Mouse (Mus musculus): ENCODE data around the gene Misp. TPM values are rescaled to one million over a fixed set of nuclear protein-coding genes. Genes with fewer than 3 reads are reported as not detected.
A peak's percentile ranks its signal among the peaks of the same experiment; 100 is the strongest.

Misp gene
- polyA plus RNA-seq, 1 experiment from 2014 or later, result 1.1 TPM

GRCm38 (mm10) chr10:79858416-79859074, 37.8 kb downstream of the Misp start:
- Histone ChIP-seq H3K27me3 (no peaks in the 10 kb centered on the region), H3K9ac (peak overlapping the region; percentile 99; the same call in 1 of the 2 replicates), H3K27ac (peak overlapping the region; percentile 78), H3K36me3 (ENCODE audit: poor library complexity, severe bottlenecking) (peaks cover 74% of the 10 kb centered on the region), H3K9me3 (replicated peaks) (no peaks in the 10 kb centered on the region), H3K4me1 (peaks cover 45% of the 10 kb centered on the region), H3K4me2 (peak overlapping the region; percentile 99), H3K4me3 (peak overlapping the region; percentile 100)
- 44% methylated on average over 17 of the region's 17 CpGs for WGBS
- 0 out of 2 replicates have a peak, but pooled peaks have one; percentile 14 for ATAC-seq

- H3K9ac ChIP-seq, result 0 out of 2 replicates have a peak overlapping the region, but pooled peaks have one; percentile 9
- H3K4me3 ChIP-seq, result no peak overlapping the region
- WGBS, result 82% methylated on average over 11 of the region's 11 CpGs
- no peak overlapping the region for H3K4me2 ChIP-seq
- no peaks in the 10 kb centered on the region for H3K27me3 ChIP-seq
- H3K4me1 ChIP-seq, result peaks cover 45% of the 10 kb centered on the region
- no peak for ATAC-seq
- peak overlapping the region; percentile 78 for H3K27ac ChIP-seq
- H3K36me3 ChIP-seq (ENCODE audit: poor library complexity, severe bottlenecking), result peaks cover 79% of the 10 kb centered on the region
- no peaks in the 10 kb centered on the region for H3K9me3 ChIP-seq (replicated peaks)
Measured at GRCm38 (mm10) chr10:79859116-79859515, 38.3 kb downstream of the Misp start.

- Histone ChIP-seq H3K4me1 (peaks cover 51% of the 10 kb centered on the region), H3K27me3 (no peaks in the 10 kb centered on the region), H3K27ac (no peak overlapping the region), H3K9ac (peak overlapping the region; percentile 6; the same call in 1 of the 2 replicates), H3K4me2 (no peak overlapping the region), H3K9me3 (replicated peaks) (no peaks in the 10 kb centered on the region), H3K36me3 (ENCODE audit: poor library complexity, severe bottlenecking) (peaks cover 91% of the 10 kb centered on the region), H3K4me3 (no peak overlapping the region)
- ATAC-seq, result no peak
- WGBS, result 93% methylated on average over 26 of the region's 26 CpGs
Measured at GRCm38 (mm10) chr10:79860079-79860911, 39.5 kb downstream of the Misp start.

- ATAC-seq, result no peak
- Histone ChIP-seq H3K9ac (no peak overlapping the region), H3K4me1 (peaks cover 49% of the 10 kb centered on the region), H3K27ac (peak overlapping the region; percentile 44; the same call in 1 of the 2 replicates), H3K36me3 (ENCODE audit: poor library complexity, severe bottlenecking) (peaks cover 100% of the 10 kb centered on the region), H3K27me3 (no peaks in the 10 kb centered on the region), H3K4me2 (no peak overlapping the region), H3K4me3 (no peak overlapping the region), H3K9me3 (replicated peaks) (no peaks in the 10 kb centered on the region)
- WGBS, result 81% methylated on average over 25 of the region's 25 CpGs
Measured at GRCm38 (mm10) chr10:79861230-79862048, 40.6 kb downstream of the Misp start.

- Histone ChIP-seq H3K27me3 (no peaks in the 10 kb centered on the region), H3K9ac (no peak overlapping the region), H3K4me3 (no peak overlapping the region), H3K9me3 (replicated peaks) (no peaks in the 10 kb centered on the region), H3K36me3 (ENCODE audit: poor library complexity, severe bottlenecking) (peaks cover 100% of the 10 kb centered on the region), H3K4me2 (no peak overlapping the region), H3K27ac (no peak overlapping the region), H3K4me1 (peaks cover 43% of the 10 kb centered on the region)
- WGBS, result 82% methylated on average over 23 of the region's 23 CpGs
- ATAC-seq, result no peak
Measured at GRCm38 (mm10) chr10:79862049-79862788, 41.4 kb downstream of the Misp start.

GRCm38 (mm10) chr10:79862925-79863324, 42.1 kb downstream of the Misp start:
- Histone ChIP-seq H3K9me3 (replicated peaks) (no peaks in the 10 kb centered on the region), H3K4me1 (peaks cover 39% of the 10 kb centered on the region), H3K27ac (no peak overlapping the region), H3K4me2 (no peak overlapping the region), H3K36me3 (ENCODE audit: poor library complexity, severe bottlenecking) (peaks cover 97% of the 10 kb centered on the region), H3K9ac (no peak overlapping the region), H3K4me3 (no peak overlapping the region), H3K27me3 (no peaks in the 10 kb centered on the region)
- ATAC-seq, result no peak
- 84% methylated on average over 10 of the region's 10 CpGs for WGBS

- no peaks in the 10 kb centered on the region for H3K27me3 ChIP-seq
- no peak overlapping the region for H3K9ac ChIP-seq
- no peaks in the 10 kb centered on the region for H3K9me3 ChIP-seq (replicated peaks)
- peaks cover 30% of the 10 kb centered on the region for H3K4me1 ChIP-seq
- 57% methylated on average over 10 of the region's 10 CpGs for WGBS
- H3K27ac ChIP-seq, result peak overlapping the region; percentile 57
- ATAC-seq, result peak; percentile 9
- no peak overlapping the region; the same call in 1 of the 2 replicates for H3K4me2 ChIP-seq
- 0 out of 2 replicates have a peak overlapping the region, but pooled peaks have one; percentile 2 for H3K4me3 ChIP-seq
- peaks cover 86% of the 10 kb centered on the region for H3K36me3 ChIP-seq (ENCODE audit: poor library complexity, severe bottlenecking)
Measured at GRCm38 (mm10) chr10:79864351-79865188, 43.8 kb downstream of the Misp start.

GRCm38 (mm10) chr10:79865189-79865601, 44.4 kb downstream of the Misp start:
- peak overlapping the region; percentile 57; the same call in 1 of the 2 replicates for H3K27ac ChIP-seq
- WGBS, result 67% methylated on average over 12 of the region's 12 CpGs
- peak; percentile 23 for ATAC-seq
- no peaks in the 10 kb centered on the region for H3K27me3 ChIP-seq
- peaks cover 86% of the 10 kb centered on the region for H3K36me3 ChIP-seq (ENCODE audit: poor library complexity, severe bottlenecking)
- no peaks in the 10 kb centered on the region for H3K9me3 ChIP-seq (replicated peaks)
- H3K4me2 ChIP-seq, result no peak overlapping the region; the same call in 1 of the 2 replicates
- no peak overlapping the region for H3K9ac ChIP-seq
- 0 out of 2 replicates have a peak overlapping the region, but pooled peaks have one; percentile 2 for H3K4me3 ChIP-seq
- peaks cover 28% of the 10 kb centered on the region for H3K4me1 ChIP-seq

- peaks cover 28% of the 10 kb centered on the region for H3K4me1 ChIP-seq
- H3K27ac ChIP-seq, result peak overlapping the region; percentile 57
- H3K4me3 ChIP-seq, result no peak overlapping the region
- H3K27me3 ChIP-seq, result no peaks in the 10 kb centered on the region
- 79% methylated on average over 19 of the region's 19 CpGs for WGBS
- H3K36me3 ChIP-seq (ENCODE audit: poor library complexity, severe bottlenecking), result peaks cover 83% of the 10 kb centered on the region
- no peaks in the 10 kb centered on the region for H3K9me3 ChIP-seq (replicated peaks)
- no peak overlapping the region for H3K9ac ChIP-seq
- H3K4me2 ChIP-seq, result no peak overlapping the region
- ATAC-seq, result no peak; the same call in 1 of the 2 replicates
Measured at GRCm38 (mm10) chr10:79865801-79866295, 45.1 kb downstream of the Misp start.

GRCm38 (mm10) chr10:79866601-79867000, 45.8 kb downstream of the Misp start:
- H3K9me3 ChIP-seq (replicated peaks), result no peaks in the 10 kb centered on the region
- H3K27me3 ChIP-seq, result no peaks in the 10 kb centered on the region
- no peak for ATAC-seq
- H3K27ac ChIP-seq, result no peak overlapping the region
- 87% methylated on average over 11 of the region's 11 CpGs for WGBS
- no peak overlapping the region for H3K9ac ChIP-seq
- peaks cover 35% of the 10 kb centered on the region for H3K4me1 ChIP-seq
- H3K4me2 ChIP-seq, result no peak overlapping the region
- H3K4me3 ChIP-seq, result no peak overlapping the region
- H3K36me3 ChIP-seq (ENCODE audit: poor library complexity, severe bottlenecking), result peaks cover 83% of the 10 kb centered on the region
